Mouse (Mus musculus) forelimb bud, embryonic 11.5 days (tissue): ENCODE results near the gene Aff4.

ENCODE experiments used
- DNase-seq: peaks from one replicate; pipeline ENCODE4 v3.0.0-alpha.2; 2012; ENCODE audit warnings: low read depth, low spot score

The Aff4 gene

DNA sequence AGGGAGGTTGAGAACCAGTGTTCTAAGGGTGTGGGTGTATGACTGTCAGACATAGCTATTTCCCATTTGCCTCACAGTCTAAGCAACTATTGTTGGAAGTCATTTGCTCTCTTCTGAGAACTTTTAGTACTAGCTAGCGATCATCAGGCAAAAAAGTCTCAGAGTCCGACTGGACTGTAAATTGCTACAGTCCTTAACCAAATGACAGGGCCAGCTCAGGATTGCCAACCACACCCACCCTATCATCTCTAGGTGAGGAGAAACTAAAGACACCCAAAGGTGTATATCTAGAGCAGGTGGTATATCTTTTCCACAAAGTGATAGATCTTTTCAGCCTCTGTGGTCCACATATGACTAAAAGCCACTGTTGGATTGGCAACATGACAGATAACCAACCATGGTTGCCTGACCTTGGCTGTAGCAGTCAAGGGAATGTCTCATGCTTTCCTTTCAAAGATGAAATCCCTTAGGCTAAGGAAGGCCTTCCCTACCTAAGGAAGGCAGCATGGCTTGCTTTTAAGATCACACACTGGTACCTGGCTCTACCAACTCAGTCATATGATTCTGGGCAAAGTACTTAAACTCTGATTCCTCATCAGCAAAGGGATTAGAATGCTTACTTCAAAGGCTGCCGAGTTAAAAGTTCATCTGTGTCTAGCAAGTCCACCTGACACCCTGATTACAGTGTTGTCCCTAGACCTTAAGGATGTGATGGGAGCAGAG lies 77.5 kb downstream of the Aff4 start:
- no peak for DNase-seq

DNA sequence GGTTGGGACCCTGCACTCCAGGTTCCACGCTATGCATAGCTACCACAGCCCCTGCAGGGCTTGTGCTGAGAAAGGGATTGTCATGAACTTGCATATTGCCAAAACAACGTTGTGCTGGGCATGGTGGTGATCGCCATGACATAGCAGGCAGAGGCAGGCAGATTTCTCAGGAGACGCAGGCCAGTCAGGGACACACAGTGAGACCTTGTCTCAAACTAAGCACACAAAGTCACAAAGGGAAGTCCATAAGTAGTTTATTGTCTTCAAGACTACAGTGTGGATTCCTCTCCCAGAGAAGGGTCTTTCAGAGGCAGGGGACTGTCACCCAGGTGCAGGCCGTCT lies 78.1 kb downstream of the Aff4 start:
- no peak for DNase-seq

DNA sequence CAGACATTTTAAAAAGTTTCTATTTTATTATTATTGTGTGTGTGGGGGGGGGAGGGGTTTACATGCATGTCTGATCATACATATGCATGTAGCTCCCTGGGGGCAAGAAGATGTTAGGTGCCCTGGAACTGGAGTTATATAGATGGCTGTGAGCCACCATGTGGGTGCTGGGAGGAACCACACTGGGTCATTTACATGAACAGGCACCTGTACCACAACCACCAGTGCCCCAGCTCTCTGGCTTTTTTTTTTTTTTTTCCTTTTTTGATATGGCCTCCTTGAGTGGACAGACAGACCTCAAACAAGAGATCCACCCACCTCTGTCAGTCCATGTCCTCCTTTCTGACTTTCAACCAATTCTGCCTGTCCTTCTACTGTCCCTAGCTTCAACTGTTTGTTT lies 78.5 kb downstream of the Aff4 start:
- DNase-seq: no peak

GRCm38 (mm10) chr11:53430300-53430669 lies 79.7 kb downstream of the Aff4 start:
- no peak for DNase-seq

GRCm38 (mm10) chr11:53430670-53431346 lies 80.2 kb downstream of the Aff4 start, which contains the start of the genes Uqcrq and Gdf9:
Gene Uqcrq, minus strand, starts transcription at chr11:53430831.
Gene Gdf9, plus strand, starts transcription at chr11:53431023.
- peak; percentile 99 for DNase-seq

DNA sequence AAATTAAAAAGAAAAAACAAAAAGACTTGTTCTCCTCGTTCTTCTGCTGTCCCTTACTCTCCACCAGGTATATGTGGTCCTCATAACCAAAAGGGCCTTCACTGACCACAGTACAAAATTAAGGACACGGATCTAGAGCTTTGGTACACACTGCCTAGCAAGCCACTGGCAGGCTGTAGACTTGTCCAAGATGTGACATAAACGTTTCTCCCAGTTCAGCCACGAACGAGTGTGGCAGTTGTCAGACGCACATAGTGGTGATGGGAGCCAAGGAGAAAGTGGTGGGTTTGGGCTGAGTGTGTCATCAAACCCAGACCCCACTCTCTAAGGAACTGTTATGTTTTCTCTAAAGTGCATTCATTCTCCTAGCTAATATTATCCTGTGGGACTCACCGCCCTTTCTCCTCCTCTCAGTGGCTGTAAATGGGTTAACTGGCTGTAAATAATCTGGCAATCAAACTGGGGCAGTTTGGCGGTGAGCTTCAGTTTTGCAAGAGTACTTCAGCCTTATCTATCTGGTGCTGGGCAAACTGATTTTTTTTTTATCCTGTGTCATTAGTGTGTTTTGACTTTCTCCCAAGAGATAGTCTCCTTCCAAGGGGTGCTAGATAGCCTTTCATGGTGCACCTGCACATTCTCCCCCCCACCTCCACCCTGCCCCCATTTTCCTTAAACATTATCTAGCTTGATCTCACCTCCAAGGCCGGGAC lies 80.9 kb downstream of the Aff4 start:
- DNase-seq: no peak

GRCm38 (mm10) chr11:53433057-53433456 lies 82.4 kb downstream of the Aff4 start:
- no peak for DNase-seq

DNA sequence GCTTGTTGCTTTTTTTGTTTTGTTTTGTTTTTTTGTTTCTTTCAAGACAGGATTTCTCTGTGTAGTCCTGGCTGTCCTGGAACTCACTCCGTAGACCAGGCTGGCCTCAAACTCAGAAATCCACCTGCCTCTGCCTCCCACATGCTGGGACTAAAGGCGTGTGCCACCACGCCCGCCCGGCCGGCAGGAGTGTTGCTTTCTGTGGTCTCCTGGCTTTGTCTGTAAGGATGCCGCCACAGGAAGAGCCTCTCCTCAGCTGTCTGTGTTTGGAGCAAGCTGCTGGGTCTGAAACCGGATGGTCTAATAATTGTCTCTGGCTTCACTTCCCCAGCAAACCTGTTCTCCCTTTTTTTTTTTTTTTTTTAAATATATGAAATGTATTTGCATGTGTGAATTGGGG lies 84.9 kb downstream of the Aff4 start:
- no peak for DNase-seq

DNA sequence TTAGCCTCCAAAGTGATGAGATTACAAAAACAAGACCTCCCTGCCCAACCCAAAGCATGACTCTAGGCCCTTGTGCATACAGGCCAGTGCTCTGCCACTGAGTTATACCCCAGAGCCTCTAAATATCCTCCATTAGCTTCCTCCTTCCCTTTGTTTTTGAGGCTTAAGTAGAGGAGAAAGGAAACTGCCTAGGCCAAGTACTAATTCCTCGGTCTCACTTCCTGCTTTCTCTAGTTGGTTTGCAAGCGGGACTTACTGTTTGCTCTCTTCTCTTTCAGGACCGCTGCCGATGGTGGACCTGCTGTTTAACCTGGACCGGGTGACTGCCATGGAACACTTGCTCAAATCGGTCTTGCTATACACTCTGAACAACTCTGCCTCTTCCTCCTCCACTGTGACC lies 85.7 kb downstream of the Aff4 start:
- DNase-seq: no peak

DNA sequence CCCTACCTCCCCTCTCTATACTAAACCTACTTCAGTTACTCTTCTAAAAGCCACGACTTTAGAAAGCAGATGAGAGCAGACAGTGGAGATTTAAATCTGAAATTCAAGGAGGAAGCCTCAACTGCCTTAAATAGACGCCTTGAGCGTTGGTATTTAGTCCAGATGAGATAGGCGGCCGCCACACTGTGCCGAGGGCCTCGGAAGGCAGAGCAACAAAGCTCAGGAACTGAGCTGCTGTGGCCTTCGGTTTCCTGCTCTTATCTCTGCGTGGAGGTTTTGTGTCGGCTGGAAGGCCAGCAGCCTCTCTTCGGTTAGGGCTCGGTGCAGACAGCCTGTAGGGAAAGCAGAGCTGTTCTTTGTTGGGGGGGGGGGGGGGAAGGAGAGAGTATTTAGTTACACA lies 91.3 kb downstream of the Aff4 start:
- no peak for DNase-seq

DNA sequence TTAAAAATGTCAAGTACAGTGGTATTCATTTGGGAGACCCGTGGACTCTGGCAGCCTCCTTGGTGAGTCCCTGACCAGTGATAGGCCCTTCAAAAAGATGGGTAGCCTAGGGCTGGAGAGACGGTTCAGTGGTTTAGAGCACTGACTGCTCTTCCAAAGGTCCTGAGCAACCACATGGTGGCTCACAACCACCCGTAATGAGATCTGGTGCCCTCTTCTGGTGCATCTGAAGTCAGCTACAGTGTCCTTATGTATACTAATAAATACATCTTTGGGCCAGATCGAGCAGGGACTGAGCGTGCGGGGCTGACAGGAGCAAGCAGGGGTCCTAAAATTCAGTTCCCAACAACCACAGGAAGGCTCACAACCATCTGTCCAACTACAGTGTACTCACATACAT lies 93.2 kb downstream of the Aff4 start:
- DNase-seq: no peak

DNA sequence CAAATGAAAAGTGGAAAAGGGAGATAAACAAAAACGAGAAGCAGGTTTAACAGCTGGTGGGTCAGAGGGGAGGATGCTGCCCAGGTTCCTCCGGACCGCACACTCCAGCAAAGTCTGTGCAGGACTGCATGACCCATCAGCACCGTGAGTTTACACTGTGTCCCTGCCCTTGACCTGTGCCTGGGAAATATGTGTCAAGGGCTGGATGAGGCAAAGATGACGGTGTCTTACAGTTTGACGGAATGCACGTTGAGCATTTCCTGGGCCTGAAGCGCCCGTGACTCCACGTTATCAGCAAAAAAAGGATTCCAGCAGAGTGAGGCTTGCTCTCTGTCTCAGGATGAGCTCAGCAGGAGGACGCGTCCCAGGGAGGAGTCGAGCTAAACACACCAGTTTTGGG lies 94.9 kb downstream of the Aff4 start:
- DNase-seq: no peak

- no peak for DNase-seq
These were observed 95.5 kb downstream of the Aff4 start for GRCm38 (mm10) chr11:53446183-53446582.

GRCm38 (mm10) chr11:53447996-53448395 lies 97.4 kb downstream of the Aff4 start:
- no peak for DNase-seq

- no peak for DNase-seq
These were observed 97.9 kb downstream of the Aff4 start for GRCm38 (mm10) chr11:53448529-53448928.

GRCm38 (mm10) chr11:53450070-53450705 lies 99.6 kb downstream of the Aff4 start:
- DNase-seq: no peak

- DNase-seq: no peak
These were observed 100.7 kb downstream of the Aff4 start for GRCm38 (mm10) chr11:53451361-53451760.

DNA sequence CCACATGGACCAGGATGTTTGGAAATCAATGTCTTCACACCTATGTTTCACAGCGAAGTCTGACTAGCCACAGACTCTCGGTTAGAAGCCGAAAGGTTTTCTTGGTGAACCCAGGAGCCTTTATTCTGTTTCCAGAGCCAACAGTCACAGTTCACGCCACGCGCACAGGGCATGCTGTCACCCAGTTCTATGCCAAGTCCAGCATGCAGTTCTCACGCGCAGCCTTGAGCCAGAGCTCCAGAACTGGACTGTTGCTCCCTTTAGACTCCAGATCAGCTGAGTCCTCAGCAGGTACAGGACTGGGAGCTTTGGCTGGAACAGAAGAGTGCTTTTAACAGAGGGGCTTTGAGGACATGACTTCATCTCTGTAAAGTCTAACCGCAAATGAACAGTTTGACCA lies 101.8 kb downstream of the Aff4 start:
- no peak for DNase-seq

GRCm38 (mm10) chr11:53453031-53453430 lies 102.4 kb downstream of the Aff4 start:
- DNase-seq: no peak

DNA sequence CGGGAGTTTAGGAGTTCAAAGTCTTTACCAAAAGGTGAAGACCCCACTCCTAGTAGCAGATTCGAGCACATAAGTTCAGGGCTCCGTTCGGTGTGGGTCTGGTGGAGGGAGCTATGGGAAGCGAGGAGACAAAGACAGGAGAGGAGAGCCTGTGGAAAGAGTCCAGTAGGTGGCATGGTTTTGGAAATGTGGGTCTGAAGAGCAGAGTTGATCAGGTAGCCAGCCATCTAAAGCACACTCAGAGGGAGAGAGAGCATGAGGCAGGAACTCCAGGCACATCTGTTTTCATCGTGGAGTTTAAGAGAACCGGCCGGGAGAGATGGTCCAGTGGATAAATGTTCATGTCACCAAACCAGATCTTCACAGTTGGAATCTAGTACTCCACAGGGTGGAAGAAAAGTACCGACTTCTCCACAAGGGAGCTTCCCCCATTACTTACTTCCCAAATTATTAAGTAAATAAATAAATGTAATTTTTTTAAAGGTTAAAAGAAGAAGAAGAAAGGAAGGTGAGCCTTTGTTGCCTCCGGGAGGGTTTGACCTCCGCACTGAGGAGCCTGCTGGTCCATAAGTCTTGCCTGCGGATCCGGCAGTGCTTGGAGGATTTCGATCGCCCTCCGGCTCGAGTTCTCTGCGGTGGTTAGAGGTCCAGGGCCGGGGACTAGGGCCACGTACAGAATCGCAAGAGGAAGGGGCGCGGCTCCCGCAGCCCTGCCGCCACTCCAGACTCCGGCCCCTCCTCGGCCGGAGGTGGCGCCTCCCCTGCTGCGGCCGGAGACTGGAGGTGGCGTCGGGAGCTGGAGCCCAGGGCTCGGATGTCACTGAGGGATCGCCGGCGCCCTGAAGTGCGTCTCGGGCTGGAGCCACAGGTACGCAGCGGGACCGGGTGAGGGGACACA lies 106.1 kb downstream of the Aff4 start, which contains the start of the genes Gm10447 and Shroom1:
TSS of gene Gm10447 (minus strand) at position 637 of the 898 bp plus-strand sequence.
TSS of gene Shroom1 (plus strand) at position 732 of the 898 bp plus-strand sequence.
- peak; percentile 60 for DNase-seq

GRCm38 (mm10) chr11:53457372-53457954 lies 106.8 kb downstream of the Aff4 start:
- no peak for DNase-seq
